Mouse (Mus musculus) retina, postnatal 7 days (tissue): ENCODE measurements around the gene Slc15a2.

Source experiments
- DNase-seq: peaks from one replicate; pipeline ENCODE4 v3.0.0-alpha.2; 2012; ENCODE audit warnings: low read depth, low spot score

The Slc15a2 gene

DNA sequence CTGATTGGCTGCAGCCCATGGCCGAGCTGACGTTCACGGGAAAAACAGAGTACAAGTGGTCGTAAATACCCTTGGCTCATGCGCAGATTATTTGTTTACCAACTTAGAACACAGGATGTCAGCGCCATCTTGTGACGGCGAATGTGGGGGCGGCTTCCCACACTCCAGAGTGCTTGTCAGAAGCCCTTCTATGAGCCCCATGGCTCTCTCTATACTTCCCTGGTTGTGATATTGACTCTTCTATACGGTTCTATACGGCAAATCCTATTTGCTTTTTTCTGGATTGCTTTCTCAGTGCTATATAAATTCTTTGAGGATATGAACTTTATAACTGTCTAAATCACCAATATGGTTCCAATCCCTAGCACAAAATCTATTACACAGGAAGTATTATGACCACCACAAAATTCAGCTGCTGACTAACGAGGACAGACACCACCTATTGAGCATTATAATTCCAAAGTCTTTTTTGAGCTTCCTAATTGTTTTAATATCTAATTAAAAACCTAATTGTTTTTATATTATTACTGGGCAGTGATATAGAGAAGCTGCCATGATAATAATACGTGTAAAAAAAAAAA is 14.5 kb downstream of the Slc15a2 start:
- DNase-seq = no peak

DNA sequence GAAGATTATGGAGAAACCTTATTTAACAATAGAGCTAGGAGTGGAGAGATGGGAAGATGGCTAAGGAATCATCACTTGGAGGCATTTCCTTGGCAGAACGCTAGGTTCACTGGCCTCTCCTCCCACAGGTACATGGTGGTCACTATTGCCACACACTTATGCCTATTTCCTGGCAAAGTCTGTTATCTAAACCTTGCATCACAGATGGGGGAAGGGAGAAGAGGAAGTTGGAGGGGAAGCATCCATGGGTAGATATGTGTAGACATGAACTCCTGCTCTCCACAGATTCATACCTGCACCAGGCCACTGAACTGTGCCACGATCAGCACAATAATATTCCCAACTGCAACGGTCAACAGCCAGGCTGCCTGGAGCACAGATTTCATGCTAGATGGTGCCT is 32.8 kb downstream of the Slc15a2 start:
- no peak for DNase-seq

DNA sequence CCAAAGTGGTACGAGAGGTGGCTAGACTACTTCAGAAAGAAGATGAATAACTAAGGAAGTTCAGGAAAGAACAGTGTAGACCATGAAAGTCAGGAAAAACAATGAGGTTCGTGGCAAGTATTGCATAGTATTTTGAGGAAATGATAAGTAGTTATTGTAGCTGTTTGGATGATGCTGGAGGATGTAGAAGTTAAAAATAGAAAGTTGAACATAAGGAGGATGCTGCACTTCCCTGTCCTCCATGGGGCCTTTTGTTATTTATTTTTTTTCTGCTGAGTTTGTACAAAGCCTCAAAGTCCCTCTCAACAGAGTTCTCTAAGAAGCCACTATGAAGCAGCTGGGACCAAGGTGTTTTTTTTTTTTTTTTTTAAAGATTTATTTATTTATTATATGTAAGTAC is 37.0 kb downstream of the Slc15a2 start:
- no peak for DNase-seq

DNA sequence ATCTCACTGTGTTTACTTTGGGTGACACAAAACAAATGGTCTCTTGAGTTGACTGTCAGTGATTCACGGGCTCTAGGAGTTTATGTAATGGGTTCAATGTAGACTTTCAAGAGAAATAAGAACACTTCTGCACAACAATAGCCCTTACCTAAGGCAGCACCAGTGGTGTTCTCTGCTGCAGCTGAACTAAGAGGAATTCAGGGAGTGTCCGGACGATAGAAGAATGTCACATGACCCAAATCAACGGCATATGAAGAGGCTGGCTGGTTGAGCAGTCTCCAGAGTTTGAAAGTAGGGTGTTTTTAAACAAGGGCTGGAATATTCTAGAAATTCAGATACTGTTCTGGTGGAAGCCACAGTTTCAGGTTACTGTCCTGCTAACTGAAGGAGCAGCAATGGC is 37.7 kb downstream of the Slc15a2 start:
- no peak for DNase-seq

DNA sequence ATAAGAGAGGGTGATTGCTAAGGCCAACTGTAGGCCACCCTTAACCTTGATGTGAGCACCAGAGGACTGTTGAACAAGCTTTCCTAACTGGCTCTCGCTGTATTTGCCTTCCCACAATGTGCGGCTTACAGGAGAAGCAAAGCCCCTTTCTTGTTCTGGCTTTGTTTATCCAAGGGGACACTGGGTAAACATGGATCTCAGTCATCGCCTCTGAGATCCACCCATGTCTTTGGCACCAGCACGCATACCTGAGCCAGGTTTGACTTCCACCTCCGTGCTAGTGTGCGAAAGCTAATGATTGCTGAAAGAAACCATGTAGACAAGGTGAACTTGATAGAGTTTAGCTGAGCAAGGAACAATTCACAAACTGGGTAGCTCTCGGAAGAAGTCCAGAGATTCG is 41.2 kb downstream of the Slc15a2 start:
- no peak for DNase-seq

DNA sequence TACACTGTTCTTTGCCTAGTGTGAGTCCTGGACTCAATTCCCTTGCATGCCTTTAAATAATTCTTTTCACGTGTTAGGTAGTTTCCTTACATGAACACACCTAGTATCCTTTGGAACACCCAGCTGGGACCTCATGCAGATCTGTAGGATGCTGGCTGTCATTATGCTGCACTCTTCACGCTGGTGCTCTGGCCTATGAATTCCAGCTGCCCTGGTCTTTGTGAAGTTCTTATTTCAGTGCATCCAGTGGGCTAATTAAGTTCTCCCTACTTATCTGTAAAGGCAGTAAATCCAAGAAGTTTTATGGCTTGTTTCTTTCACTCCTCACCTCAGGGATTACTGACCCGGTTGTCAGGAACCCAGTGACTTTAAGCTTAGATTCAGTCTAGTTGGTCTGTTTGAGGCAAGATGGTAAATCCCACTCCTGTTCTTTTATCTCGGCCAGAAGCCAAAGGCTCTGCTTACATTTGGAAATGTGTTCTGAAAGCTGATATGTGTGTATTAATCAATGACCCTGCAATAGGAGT is 45.3 kb downstream of the Slc15a2 start:
- no peak for DNase-seq

DNA sequence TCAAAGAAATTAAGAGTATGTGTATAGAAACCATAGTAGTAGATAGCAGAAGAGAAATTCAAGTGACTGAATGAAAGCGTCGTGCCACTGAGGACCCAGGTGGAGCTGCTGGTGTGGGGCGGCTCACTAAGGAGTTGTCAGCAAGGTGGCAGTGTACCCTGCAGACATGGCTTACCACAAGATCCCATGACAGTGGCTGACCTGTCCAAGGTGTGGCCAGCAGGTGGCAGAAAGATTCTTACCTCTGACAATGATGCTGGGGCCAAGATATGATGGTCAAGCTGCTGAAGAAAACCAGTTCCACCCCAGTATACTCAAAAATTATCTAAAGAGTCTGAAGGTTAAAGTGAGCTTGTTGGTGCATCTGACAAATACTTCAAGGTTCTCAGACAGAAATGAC is 49.3 kb downstream of the Slc15a2 start:
- no peak for DNase-seq

DNA sequence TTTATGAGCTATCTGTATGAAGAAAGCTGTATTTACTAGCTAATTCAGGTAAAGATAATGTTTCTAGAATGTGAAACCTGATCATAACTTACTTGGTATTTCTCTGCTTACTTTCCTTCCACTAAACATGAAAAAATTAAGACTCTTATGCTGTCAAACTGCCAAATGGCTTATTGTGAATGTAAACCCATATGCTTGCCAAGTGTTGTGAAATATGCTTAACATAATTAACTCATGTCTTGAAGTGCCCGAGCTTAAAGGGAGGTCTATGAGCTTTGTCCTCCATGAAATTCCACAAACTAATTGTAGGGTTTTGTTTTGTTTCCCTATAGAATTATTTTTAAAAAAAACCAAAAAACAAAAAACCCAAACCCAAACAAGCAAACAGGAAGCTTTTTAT is 50.9 kb downstream of the Slc15a2 start:
- no peak for DNase-seq

DNA sequence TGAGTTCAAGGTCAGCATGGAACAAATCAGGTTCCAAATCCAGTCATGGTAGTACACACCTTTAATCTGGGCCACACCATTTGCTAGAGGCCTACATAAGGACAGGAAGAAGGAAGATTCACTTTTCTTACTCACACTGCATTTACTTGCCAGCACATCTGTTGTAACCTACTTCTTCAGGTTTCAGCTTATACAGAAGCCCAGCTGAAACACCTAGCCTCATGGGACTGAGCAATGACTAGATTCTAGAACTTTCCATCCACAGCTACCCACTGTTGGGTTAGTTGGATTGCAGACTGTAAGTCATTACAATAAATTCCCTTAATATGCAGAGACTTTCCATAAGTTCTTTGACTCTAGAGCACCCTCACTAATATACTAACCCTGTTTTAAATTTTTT is 52.2 kb downstream of the Slc15a2 start:
- no peak for DNase-seq

DNA sequence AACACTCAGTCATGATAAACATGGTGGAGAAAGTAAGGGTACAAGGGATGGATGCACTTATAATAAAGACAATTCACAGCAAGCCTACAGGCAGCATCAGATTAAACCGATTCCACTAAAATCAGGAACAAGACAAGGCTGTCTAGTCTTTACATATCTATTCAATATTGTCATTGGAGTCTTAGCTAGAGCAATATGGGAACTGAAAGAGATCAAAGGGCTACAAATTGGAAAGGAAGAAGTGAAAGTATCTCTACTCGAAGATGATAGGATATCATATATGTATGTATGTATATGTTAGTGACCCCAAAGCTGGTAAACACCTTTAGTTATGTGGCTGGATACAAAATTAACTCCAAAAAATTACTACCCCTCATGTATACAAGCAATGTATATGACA is 55.8 kb downstream of the Slc15a2 start:
- DNase-seq = no peak

DNA sequence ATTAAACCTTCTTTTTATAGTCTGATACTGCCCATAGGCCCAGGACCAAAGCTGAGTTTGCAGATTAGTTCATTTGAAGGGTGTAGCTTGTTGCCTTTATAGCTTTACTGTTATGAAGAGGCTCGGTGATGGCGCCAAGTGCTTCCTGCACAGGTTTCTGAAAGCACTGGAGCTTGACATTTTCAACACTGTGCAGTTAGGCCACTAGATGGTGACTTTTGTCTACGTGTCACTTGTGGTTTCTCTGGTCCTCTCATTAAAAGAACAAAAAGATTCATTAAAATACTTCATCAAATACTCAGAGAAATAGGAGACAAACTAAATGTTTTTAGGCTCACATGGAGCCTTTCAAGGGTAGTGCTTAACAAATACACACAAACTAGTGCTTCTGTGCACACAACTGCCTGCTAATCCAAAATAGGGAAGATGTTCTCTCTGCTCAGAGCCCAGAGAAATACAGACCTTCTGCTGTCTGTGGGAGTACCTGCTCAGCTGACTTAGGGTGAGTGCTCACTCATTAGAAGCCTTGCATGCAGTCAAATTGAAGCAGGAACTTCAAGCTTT is 60.8 kb downstream of the Slc15a2 start:
- no peak for DNase-seq

DNA sequence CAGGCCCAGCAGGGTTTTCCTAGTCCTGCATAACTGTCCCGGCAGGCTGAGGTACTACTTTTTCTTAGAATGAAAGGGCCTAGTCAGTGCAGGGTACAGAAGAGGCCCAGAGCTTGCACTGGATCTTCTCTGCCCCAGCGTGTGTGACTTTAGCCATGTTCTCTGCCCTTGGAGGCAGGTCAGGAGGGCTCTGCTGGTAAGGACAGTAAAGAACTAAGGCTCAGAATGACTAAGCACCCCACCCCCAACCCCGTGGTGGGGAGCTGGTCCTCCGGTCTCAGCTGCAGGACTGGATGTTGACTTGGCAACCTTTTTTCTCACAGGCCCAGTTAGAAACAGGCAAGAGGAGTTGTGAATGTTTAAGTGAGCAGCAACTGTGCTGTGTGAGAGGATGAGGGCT is 62.0 kb downstream of the Slc15a2 start:
- DNase-seq = no peak

DNA sequence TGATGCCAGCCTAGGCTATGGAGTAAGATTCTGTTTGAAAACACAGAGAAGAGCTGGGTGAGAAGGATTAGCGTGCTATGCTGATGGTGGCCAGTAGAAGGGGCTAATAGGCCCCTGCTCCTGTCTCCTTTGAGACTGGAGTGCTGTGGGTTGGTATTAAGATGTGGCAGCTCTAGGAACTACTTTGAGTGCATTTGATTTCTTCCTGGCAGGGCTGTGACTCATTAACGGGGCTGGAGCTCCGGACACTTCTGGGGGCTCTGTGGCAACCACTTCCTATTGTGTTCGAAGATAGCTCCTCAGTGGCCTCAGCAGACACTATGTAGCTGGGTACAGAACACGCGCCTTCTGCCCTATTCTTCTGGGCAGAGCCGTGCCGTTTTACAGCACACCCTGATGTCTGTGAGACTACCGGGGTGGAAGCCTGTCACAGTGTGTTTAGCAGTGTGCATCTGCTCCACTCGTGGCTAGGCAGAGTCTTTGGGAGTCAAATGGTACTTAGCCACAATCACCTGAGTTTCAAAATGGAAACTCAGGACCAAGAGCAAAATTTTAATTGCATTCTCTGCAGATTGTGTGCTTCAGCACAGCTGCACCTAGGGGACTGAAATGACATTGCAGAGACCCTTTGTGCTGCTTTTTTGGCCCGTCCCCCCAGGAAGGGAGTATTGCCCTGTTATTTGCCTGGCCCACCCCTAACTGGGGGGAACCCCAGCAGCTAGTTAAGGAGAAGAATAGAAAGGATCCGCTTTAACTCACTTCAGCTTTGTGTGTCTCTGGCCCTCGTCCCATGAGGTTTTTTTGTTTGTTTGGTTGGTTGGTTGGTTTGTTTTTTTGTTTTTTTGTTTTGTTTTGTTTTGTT is 64.3 kb downstream of the Slc15a2 start:
- DNase-seq = no peak

DNA sequence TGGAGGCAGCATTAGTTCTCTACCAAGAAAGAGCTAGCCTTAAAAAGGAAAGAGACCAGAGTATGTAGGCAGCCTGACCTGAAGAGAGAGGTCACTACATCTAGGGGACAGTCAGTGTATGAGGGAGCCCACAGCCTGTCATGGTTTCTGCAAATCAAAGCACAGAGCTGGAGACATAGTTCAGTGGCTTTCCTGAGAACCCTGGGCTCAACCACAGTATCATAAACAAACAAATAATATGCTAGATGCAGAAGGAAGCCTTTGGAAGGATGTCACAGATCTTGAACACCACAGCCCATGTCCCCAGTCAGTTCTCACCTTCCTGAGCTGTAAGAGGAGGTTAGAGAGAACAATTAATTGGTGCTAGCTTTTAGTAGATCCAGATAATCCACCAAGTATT is 66.1 kb downstream of the Slc15a2 start:
- no peak for DNase-seq

DNA sequence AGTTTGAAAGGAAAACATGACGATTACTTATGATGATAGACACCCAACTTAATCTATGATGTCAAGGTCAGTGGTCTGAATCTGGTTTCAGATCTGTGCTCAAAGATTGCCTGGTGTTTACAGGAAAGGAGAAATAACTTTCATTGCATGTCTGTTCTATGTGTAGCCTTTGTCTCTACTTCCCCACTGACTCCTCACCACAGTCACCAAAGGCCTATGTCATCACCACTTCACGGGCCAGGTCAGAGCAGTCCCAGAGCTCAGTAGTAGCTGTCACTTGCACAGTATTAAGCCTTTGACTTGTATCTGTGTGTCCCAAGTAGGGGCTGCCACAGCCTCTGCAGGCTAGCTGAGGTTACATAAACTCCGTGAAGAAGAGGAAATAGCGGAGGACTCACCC is 67.3 kb downstream of the Slc15a2 start:
- DNase-seq = no peak

DNA sequence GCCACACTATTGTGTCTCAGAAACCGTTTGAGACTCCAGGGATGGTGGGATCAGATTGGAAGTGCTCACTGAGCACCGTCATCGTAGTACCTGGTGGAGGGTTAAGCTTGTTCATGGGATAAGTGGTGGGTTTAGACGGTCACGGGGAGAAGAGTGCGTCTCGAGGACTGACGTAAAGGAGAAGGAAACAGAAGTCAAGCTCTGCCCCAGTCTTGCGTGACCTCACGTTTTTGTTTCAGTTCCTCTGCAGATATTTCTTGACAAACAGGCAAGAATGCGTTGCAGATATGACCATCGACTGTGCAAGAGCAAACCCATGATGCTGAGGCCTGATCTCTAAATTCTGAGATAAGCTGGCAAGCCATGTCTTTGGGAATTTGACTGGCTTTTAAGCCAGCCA is 73.0 kb downstream of the Slc15a2 start:
- DNase-seq = no peak

DNA sequence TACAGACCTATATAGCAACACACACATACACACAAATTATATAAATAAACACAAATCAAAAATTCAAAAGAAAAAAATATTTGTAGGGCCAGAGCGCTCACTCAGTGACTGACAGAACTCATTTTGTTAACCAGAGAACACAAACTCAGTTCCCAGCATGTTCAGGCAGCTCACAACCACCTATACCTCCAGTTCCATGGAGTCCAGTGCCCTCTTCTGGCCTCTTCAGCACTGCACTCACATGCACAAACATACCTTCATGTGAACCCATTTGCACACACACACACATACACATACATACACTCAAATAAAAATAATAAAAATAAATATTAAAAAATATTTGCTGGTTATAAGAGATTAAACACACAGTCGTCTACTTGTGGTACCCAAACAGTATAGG is 74.0 kb downstream of the Slc15a2 start:
- no peak for DNase-seq

DNA sequence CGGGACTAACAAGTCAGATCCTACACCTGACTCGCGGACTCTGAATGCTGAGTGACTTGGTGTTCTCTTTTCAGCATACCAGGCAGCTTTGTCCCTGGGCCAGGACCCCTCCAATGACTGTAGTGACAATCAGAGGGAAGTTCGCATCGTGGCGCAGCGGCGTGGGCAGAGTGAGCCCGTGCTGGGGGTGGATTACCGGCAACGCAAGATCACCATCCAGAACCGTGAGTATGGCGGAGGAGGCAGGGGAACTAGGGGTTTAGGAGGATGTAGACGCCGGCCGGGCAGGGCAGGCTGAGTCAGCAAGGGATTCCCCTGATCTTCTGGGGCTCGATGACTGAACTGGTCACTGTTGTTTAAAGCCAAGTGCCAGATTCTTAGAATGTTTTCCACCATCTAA is 75.4 kb downstream of the Slc15a2 start:
- DNase-seq = no peak

DNA sequence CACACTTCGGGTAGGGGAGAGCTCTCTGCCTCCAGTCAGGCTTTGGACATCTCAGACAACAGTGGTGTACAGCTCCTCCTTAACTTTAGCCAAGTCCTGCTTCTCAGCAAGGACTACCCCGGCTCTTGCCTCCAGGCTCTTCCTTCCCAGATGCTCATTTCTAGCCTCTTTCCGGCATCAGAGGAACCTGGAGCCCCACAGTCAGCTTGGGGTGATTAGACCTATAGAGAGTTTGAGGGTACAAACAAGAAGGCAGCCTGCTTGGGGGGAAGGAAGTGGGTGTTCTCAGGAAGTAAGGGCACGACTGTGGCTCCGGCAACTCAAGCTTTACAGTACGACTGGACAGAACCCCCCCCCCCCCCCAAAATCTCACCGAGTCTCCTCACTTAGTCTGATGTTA is 76.0 kb downstream of the Slc15a2 start:
- no peak for DNase-seq

DNA sequence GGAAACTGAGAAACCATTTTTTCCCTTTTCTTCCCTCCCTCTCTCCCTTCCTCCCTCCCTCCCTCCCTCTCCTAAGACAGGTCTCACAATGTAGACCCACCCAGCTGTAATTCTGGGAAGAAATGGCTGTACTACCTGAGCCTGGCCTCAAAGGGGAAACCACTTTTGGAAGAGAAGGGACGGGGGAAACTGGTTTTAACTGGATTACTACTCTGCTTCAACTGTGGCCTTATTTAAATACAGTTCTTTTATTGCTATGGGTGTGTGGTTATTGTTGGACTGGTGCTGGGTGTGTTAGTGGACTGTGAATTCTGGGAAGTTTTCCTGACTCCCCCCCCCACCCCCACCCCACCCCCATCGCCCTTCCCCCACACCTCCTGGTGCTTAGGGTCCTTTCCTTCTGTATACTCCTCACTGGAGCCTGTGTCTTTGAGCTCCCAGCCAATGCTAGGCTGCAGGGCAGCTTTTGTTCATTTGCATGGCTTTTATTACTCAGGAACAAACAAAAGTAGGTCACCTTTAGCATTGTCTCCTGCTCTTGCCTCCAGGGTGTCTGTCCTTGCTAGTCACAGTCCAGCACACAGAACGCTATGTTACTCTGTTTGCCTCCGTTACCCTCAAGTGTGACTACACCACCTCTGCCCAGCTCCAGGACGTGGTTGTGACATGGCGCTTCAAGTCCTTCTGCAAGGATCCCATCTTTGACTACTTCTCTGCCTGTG is 76.9 kb downstream of the Slc15a2 start:
- DNase-seq = no peak

DNA sequence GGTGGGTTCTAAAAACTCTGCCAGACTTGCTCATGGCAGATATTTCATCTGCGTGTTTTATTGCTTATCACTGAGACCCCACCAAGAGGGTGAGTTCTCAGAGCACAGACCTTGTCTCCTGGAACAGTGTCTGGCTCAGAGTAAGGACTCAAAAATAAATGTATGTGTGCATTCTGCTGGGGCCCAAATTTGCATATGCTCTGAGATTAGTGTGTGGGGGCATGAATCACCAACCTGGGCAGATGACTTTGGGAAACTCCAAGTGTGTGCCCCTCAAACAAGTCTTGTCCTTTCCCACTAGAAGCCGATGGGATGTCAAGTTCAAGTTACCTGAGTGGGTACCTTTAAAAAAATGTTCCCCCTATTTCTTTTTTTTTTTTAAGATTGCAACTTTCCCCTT is 84.3 kb downstream of the Slc15a2 start:
- DNase-seq = no peak
